ENCODE assay signal across 8 mouse cellular contexts in genomic region chr1:42851398-42851767, GRCm38 (mm10). TPM values are rescaled to one million over a fixed set of nuclear protein-coding genes. Genes with fewer than 3 reads are reported as not detected.
DNase-seq lines count a peak whose midpoint lies in the region; ATAC-seq and TF ChIP-seq lines count a peak whose summit lies in the region.

No protein-coding gene starts in this region.

- H3K4me1 ChIP-seq in cortical plate, adult 2 months (ENCODE audit: control insufficient read depth, insufficient read depth, low read length): no peaks in the 10 kb centered on the region
- H3K4me1 ChIP-seq in hindbrain, embryonic 13.5 days (replicated peaks): peaks cover 12% of the 10 kb centered on the region

- H3K9ac ChIP-seq in hindbrain, embryonic 13.5 days: peak overlapping the region; percentile 87

- H3K9me3 ChIP-seq in hindbrain, embryonic 13.5 days: no peaks in the 10 kb centered on the region

- H3K4me2 ChIP-seq in hindbrain, embryonic 13.5 days: peak overlapping the region; percentile 66

- DNase-seq in kidney, postnatal 10 days: peak; percentile 63
- no peak for DNase-seq in kidney, postnatal 14 days
- no peak for DNase-seq in frontal cortex, adult 2 months (ENCODE audit: extremely low spot score in 1 of 2, low spot score in 1 of 2)
- DNase-seq in cerebellum, adult 9-10 months: no peak
- DNase-seq in urinary bladder, adult 18-20 months (ENCODE audit: low spot score in 2 of 2): no peak

- under 1% methylated on average over 21 of the region's 21 CpGs for WGBS in hindbrain, embryonic 13.5 days

- H3K4me3 ChIP-seq in cortical plate, adult 2 months (ENCODE audit: insufficient read depth, low read length): peak overlapping the region; percentile 74
- peak overlapping the region; percentile 94 for H3K4me3 ChIP-seq in hindbrain, embryonic 13.5 days

- TF ChIP-seq CTCF in cortical plate, adult 2 months (IDR thresholded peaks at IDR 0.05; ENCODE audit: extremely low read depth, insufficient read depth, low read length): no peak

- no peak for TF ChIP-seq POLR2A in cortical plate, adult 2 months (IDR thresholded peaks at IDR 0.05; ENCODE audit: extremely low read depth, insufficient read depth, low read length)

- H3K36me3 ChIP-seq in hindbrain, embryonic 13.5 days: no peaks in the 10 kb centered on the region

- no peaks in the 10 kb centered on the region for H3K27me3 ChIP-seq in hindbrain, embryonic 13.5 days

- no peak; the same call in none of the 2 replicates for ATAC-seq in hindbrain, embryonic 13.5 days (ENCODE audit: low FRiP score)
- ATAC-seq in megakaryocyte progenitor cell, adult 5-6 weeks (replicated peaks; ENCODE audit: poor library complexity): peak; percentile 70

- H3K27ac ChIP-seq in cortical plate, adult 2 months (ENCODE audit: insufficient read depth, low read length): peak overlapping the region; percentile 25; the same call in 1 of the 2 replicates
- H3K27ac ChIP-seq in hindbrain, embryonic 13.5 days: peak overlapping the region; percentile 79; the same call in 1 of the 2 replicates

RNA-seq across cellular contexts. Expression of gene Mrps9, which starts 0.3 kb away (rescaled TPM):
- 53.3 and 60.8 TPM in 2 replicates for polyA plus RNA-seq in cortical plate, adult 2 months (2012; rRNA removed)
- 34.3 and 35.7 TPM in 2 replicates for polyA plus RNA-seq in hindbrain, embryonic 13.5 days (2015; fragmentation: Nextera tagmentation; extraction: Ambion mirVana)
- total RNA-seq in megakaryocyte progenitor cell, adult 5-6 weeks (2015): 57.3 and 70.6 TPM in 2 replicates
- total RNA-seq in megakaryocyte progenitor cell, adult 5-6 weeks (2017): 70.0 and 94.3 TPM in 2 replicates
- polyA plus RNA-seq in frontal cortex, adult 2 months (2012; rRNA removed): 56.2 and 57.1 TPM in 2 replicates
